Mouse (Mus musculus): ENCODE measurements around the gene Hmcn1.

GRCm38 (mm10) chr1:150534587-150534986, 458.6 kb downstream of the Hmcn1 start:
- TF ChIP-seq TAL1 (conservative IDR thresholded peaks at IDR 0.05; ENCODE audit: low read depth, low read length) (no peak), GATA1 (IDR thresholded peaks at IDR 0.05; ENCODE audit: borderline replicate concordance, low read length) (no peak)
